Mouse (Mus musculus): ENCODE results near the gene Klhl29. TPM values are rescaled to one million over a fixed set of nuclear protein-coding genes. Genes with fewer than 3 reads are reported as not detected.

Gene Klhl29
- polyA plus RNA-seq, 1 experiment, result 0.02 TPM

- H3K27me3 ChIP-seq (ENCODE audit: control insufficient read depth, insufficient read depth, insufficient read length), result peaks cover 4% of the 10 kb centered on the region
- H3K4me3 ChIP-seq, result no peak overlapping the region
- TF ChIP-seq REST (IDR thresholded peaks at IDR 0.05; ENCODE audit: insufficient read depth, insufficient read length), result no peak
- TF ChIP-seq USF1 (IDR thresholded peaks at IDR 0.05; ENCODE audit: low read depth), result no peak
- TF ChIP-seq E2F4 (IDR thresholded peaks at IDR 0.05; ENCODE audit: insufficient read depth), result no peak
- no peak for TF ChIP-seq POLR2AphosphoS2 (IDR thresholded peaks at IDR 0.05; ENCODE audit: insufficient read length, low read depth)
- TF ChIP-seq MYOG (IDR thresholded peaks at IDR 0.05; ENCODE audit: control insufficient read depth in 1 of 3, insufficient read depth in 1 of 3, insufficient read length in 2 of 3, low read depth in 2 of 3), result no peak
- no peak for TF ChIP-seq POLR2A (IDR thresholded peaks at IDR 0.05; ENCODE audit: insufficient read length, low read depth)
- TF ChIP-seq CEBPB (IDR thresholded peaks at IDR 0.05; ENCODE audit: insufficient read depth, poor library complexity, severe bottlenecking), result no peak
- no peak for TF ChIP-seq MYOD1 (IDR thresholded peaks at IDR 0.05; ENCODE audit: control insufficient read depth in 1 of 3, insufficient read length in 2 of 3, low read depth in 2 of 3)
- TF ChIP-seq TCF3 (IDR thresholded peaks at IDR 0.05; ENCODE audit: insufficient read length, low read depth), result no peak
- no peak for TF ChIP-seq MAX (IDR thresholded peaks at IDR 0.05; ENCODE audit: low read depth)
- TF ChIP-seq SRF (IDR thresholded peaks at IDR 0.05; ENCODE audit: control insufficient read depth, insufficient read length, low read depth), result no peak
- TF ChIP-seq TCF12 (IDR thresholded peaks at IDR 0.05; ENCODE audit: insufficient read depth, poor library complexity, severe bottlenecking), result no peak
- H3ac ChIP-seq (ENCODE audit: control insufficient read depth, insufficient read length), result no peak overlapping the region
- no peaks in the 10 kb centered on the region for H3K79me2 ChIP-seq (ENCODE audit: control insufficient read depth, insufficient read depth)
- no peaks in the 10 kb centered on the region for H3K36me3 ChIP-seq (ENCODE audit: control insufficient read depth, insufficient read depth)
- no peak overlapping the region for H3K4me2 ChIP-seq (ENCODE audit: low read depth)
These were observed 122.9 kb downstream of the Klhl29 start for GRCm38 (mm10) chr12:5252569-5252968.

- TF ChIP-seq TCF12 (IDR thresholded peaks at IDR 0.05; ENCODE audit: insufficient read depth, poor library complexity, severe bottlenecking), result no peak
- Histone ChIP-seq H3K4me3 (no peak overlapping the region), H3ac (ENCODE audit: control insufficient read depth, insufficient read length) (no peak overlapping the region)
These were observed 125.4 kb downstream of the Klhl29 start for GRCm38 (mm10) chr12:5250042-5250441.

GRCm38 (mm10) chr12:5249068-5249467, 126.4 kb downstream of the Klhl29 start:
- TF ChIP-seq TCF3 (IDR thresholded peaks at IDR 0.05; ENCODE audit: insufficient read length, low read depth) (no peak), USF1 (IDR thresholded peaks at IDR 0.05; ENCODE audit: low read depth) (no peak), E2F4 (IDR thresholded peaks at IDR 0.05; ENCODE audit: insufficient read depth) (no peak), SRF (IDR thresholded peaks at IDR 0.05; ENCODE audit: control insufficient read depth, insufficient read length, low read depth) (no peak), POLR2AphosphoS2 (IDR thresholded peaks at IDR 0.05; ENCODE audit: insufficient read length, low read depth) (no peak), MYOD1 (IDR thresholded peaks at IDR 0.05; ENCODE audit: control insufficient read depth in 1 of 3, insufficient read length in 2 of 3, low read depth in 2 of 3) (no peak), CEBPB (IDR thresholded peaks at IDR 0.05; ENCODE audit: insufficient read depth, poor library complexity, severe bottlenecking) (no peak), MYOG (IDR thresholded peaks at IDR 0.05; ENCODE audit: control insufficient read depth in 1 of 3, insufficient read depth in 1 of 3, insufficient read length in 2 of 3, low read depth in 2 of 3) (no peak), TCF12 (IDR thresholded peaks at IDR 0.05; ENCODE audit: insufficient read depth, poor library complexity, severe bottlenecking) (no peak)
- no peak overlapping the region for H3ac ChIP-seq (ENCODE audit: control insufficient read depth, insufficient read length)

More at GRCm38 (mm10) chr12:5250042-5250441, 125.4 kb downstream of the Klhl29 start:
- Histone ChIP-seq H3K36me3 (ENCODE audit: control insufficient read depth, insufficient read depth) (no peaks in the 10 kb centered on the region), H3K79me2 (ENCODE audit: control insufficient read depth, insufficient read depth) (no peaks in the 10 kb centered on the region), H3K27me3 (ENCODE audit: control insufficient read depth, insufficient read depth, insufficient read length) (peaks cover 9% of the 10 kb centered on the region), H3K4me2 (ENCODE audit: low read depth) (no peak overlapping the region)

GRCm38 (mm10) chr12:5247505-5247904, 128.0 kb downstream of the Klhl29 start:
- H3ac ChIP-seq (ENCODE audit: control insufficient read depth, insufficient read length), result no peak overlapping the region
- no peak overlapping the region for H3K4me2 ChIP-seq (ENCODE audit: low read depth)
- no peak overlapping the region for H3K4me3 ChIP-seq
- H3K36me3 ChIP-seq (ENCODE audit: control insufficient read depth, insufficient read depth), result no peaks in the 10 kb centered on the region
- peaks cover 5% of the 10 kb centered on the region for H3K27me3 ChIP-seq (ENCODE audit: control insufficient read depth, insufficient read depth, insufficient read length)
- H3K79me2 ChIP-seq (ENCODE audit: control insufficient read depth, insufficient read depth), result no peaks in the 10 kb centered on the region
- TF ChIP-seq CEBPB (IDR thresholded peaks at IDR 0.05; ENCODE audit: insufficient read depth, poor library complexity, severe bottlenecking) (no peak), POLR2A (IDR thresholded peaks at IDR 0.05; ENCODE audit: insufficient read length, low read depth) (no peak), MAX (IDR thresholded peaks at IDR 0.05; ENCODE audit: low read depth) (no peak), POLR2AphosphoS2 (IDR thresholded peaks at IDR 0.05; ENCODE audit: insufficient read length, low read depth) (no peak), SRF (IDR thresholded peaks at IDR 0.05; ENCODE audit: control insufficient read depth, insufficient read length, low read depth) (no peak), TCF12 (IDR thresholded peaks at IDR 0.05; ENCODE audit: insufficient read depth, poor library complexity, severe bottlenecking) (no peak)

More at GRCm38 (mm10) chr12:5249068-5249467, 126.4 kb downstream of the Klhl29 start:
- H3K36me3 ChIP-seq (ENCODE audit: control insufficient read depth, insufficient read depth), result no peaks in the 10 kb centered on the region
- H3K4me2 ChIP-seq (ENCODE audit: low read depth), result no peak overlapping the region
- no peaks in the 10 kb centered on the region for H3K79me2 ChIP-seq (ENCODE audit: control insufficient read depth, insufficient read depth)
- no peak overlapping the region for H3K4me3 ChIP-seq
- peaks cover 9% of the 10 kb centered on the region for H3K27me3 ChIP-seq (ENCODE audit: control insufficient read depth, insufficient read depth, insufficient read length)

DNA sequence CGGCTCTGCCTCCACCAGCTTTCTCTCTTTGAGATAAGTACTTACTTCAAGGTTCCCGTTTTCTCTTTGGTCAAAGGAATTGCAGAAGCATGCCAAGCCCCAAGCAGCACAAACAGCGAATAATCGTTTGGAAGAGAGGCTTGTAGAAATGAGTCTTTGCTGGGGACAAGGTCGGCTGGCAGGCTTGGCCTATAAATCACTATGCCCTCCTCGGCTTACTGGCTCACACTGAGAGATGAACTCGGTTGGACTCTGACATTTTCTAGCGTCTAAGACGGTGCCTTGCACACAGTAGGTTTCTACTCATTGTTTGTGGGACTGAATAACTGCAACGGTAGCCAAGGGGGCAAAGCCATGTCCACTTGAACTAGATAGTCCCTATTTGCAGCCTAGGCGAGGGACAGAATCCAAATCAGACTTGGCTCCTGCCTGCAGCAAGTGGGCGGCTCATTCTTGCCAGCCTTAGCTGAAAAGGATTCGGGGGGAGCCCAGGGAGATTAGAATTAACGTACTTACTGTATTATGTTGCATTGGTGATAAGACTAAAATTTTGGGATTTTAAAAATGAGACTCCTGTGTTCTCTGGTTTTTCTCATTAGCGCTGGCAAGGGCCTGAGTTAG, 128.7 kb downstream of the Klhl29 start:
- no peak overlapping the region for H3K4me3 ChIP-seq
- H3K27me3 ChIP-seq (ENCODE audit: control insufficient read depth, insufficient read depth, insufficient read length), result peaks cover 5% of the 10 kb centered on the region

More for the DNA sequence above, 128.7 kb downstream of the Klhl29 start:
- no peaks in the 10 kb centered on the region for H3K36me3 ChIP-seq (ENCODE audit: control insufficient read depth, insufficient read depth)
- no peak overlapping the region for H3ac ChIP-seq (ENCODE audit: control insufficient read depth, insufficient read length)
- H3K79me2 ChIP-seq (ENCODE audit: control insufficient read depth, insufficient read depth), result no peaks in the 10 kb centered on the region
- no peak overlapping the region for H3K4me2 ChIP-seq (ENCODE audit: low read depth)
- no peak for TF ChIP-seq MYOG (IDR thresholded peaks at IDR 0.05; ENCODE audit: control insufficient read depth in 1 of 3, insufficient read depth in 1 of 3, insufficient read length in 2 of 3, low read depth in 2 of 3)
- TF ChIP-seq USF1 (IDR thresholded peaks at IDR 0.05; ENCODE audit: low read depth), result no peak
- no peak for TF ChIP-seq POLR2A (IDR thresholded peaks at IDR 0.05; ENCODE audit: insufficient read length, low read depth)
- TF ChIP-seq TCF12 (IDR thresholded peaks at IDR 0.05; ENCODE audit: insufficient read depth, poor library complexity, severe bottlenecking), result no peak
- no peak for TF ChIP-seq TCF3 (IDR thresholded peaks at IDR 0.05; ENCODE audit: insufficient read length, low read depth)
- TF ChIP-seq SRF (IDR thresholded peaks at IDR 0.05; ENCODE audit: control insufficient read depth, insufficient read length, low read depth), result no peak
- no peak for TF ChIP-seq MYOD1 (IDR thresholded peaks at IDR 0.05; ENCODE audit: control insufficient read depth in 1 of 3, insufficient read length in 2 of 3, low read depth in 2 of 3)
- no peak for TF ChIP-seq REST (IDR thresholded peaks at IDR 0.05; ENCODE audit: insufficient read depth, insufficient read length)
- TF ChIP-seq POLR2AphosphoS2 (IDR thresholded peaks at IDR 0.05; ENCODE audit: insufficient read length, low read depth), result no peak
- TF ChIP-seq MAX (IDR thresholded peaks at IDR 0.05; ENCODE audit: low read depth), result no peak
- TF ChIP-seq E2F4 (IDR thresholded peaks at IDR 0.05; ENCODE audit: insufficient read depth), result no peak
- no peak for TF ChIP-seq CEBPB (IDR thresholded peaks at IDR 0.05; ENCODE audit: insufficient read depth, poor library complexity, severe bottlenecking)

Measured in myocyte (in vitro differentiated cells).